Mouse (Mus musculus) regulatory T cell (primary cell): ENCODE results near the gene Pkn2.

ENCODE experiments used
- in situ Hi-C: fragments of 300-600 bp; cut with MboI, MseI; formaldehyde crosslinking; loops from one replicate; pipeline ENCODE4 v1.15.1; 2025; ENCODE audit warnings: high pct_unique_total_duplicates

Gene Pkn2

GRCm38 (mm10) chr3:142834024-142834423 lies 47.8 kb downstream of the Pkn2 start:
- in situ Hi-C loops = no loop called here

- in situ Hi-C loops = no loop called here
Observed at GRCm38 (mm10) chr3:142832910-142833309, 48.9 kb downstream of the Pkn2 start.

- in situ Hi-C loops = no loop called here
Observed at GRCm38 (mm10) chr3:142826449-142827146, 55.2 kb downstream of the Pkn2 start.

- in situ Hi-C loops = no loop called here
Observed at GRCm38 (mm10) chr3:142823606-142824005, 58.2 kb downstream of the Pkn2 start.

- in situ Hi-C loops = no loop called here
Observed at GRCm38 (mm10) chr3:142817506-142817905, 64.3 kb downstream of the Pkn2 start.

GRCm38 (mm10) chr3:142811582-142811981 lies 70.2 kb downstream of the Pkn2 start:
- in situ Hi-C loops = no loop called here

GRCm38 (mm10) chr3:142795587-142795986 lies 86.2 kb downstream of the Pkn2 start:
- in situ Hi-C loops = no loop called here

- in situ Hi-C loops = no loop called here
Observed at GRCm38 (mm10) chr3:142786423-142787072, 95.3 kb downstream of the Pkn2 start.

- in situ Hi-C loops = no loop called here
Observed at GRCm38 (mm10) chr3:142777227-142777626, 104.6 kb downstream of the Pkn2 start.

- in situ Hi-C loops = loop anchor here (25.0 kb wide), 1 partner anchor 1439 kb away; the partner anchor contains the start of gene Lmo4
Observed at GRCm38 (mm10) chr3:142773538-142774191, 108.1 kb downstream of the Pkn2 start.

- in situ Hi-C loops = loop anchor here (25.0 kb wide), 1 partner anchor 1442 kb away; the partner anchor contains the start of gene Lmo4
Observed at GRCm38 (mm10) chr3:142770518-142770917, 111.3 kb downstream of the Pkn2 start.

- in situ Hi-C loops = loop anchor here (25.0 kb wide), 1 partner anchor 1444 kb away; the partner anchor contains the start of gene Lmo4
Observed at GRCm38 (mm10) chr3:142768498-142768897, 113.3 kb downstream of the Pkn2 start.

- in situ Hi-C loops = loop anchor here (25.0 kb wide), 1 partner anchor 1447 kb away; the partner anchor contains the start of gene Lmo4
Observed at GRCm38 (mm10) chr3:142765778-142766165, 116.0 kb downstream of the Pkn2 start.

GRCm38 (mm10) chr3:142764995-142765777 lies 116.6 kb downstream of the Pkn2 start, which contains the start of gene Gtf2b:
Gene Gtf2b, plus strand, starts transcription at chr3:142765045.
- in situ Hi-C loops = loop anchor here (25.0 kb wide), 1 partner anchor 1447 kb away; the partner anchor contains the start of gene Lmo4

GRCm38 (mm10) chr3:142760356-142760755 lies 121.4 kb downstream of the Pkn2 start:
- in situ Hi-C loops = loop anchor here (25.0 kb wide), 1 partner anchor 1452 kb away; the partner anchor contains the start of gene Lmo4

- in situ Hi-C loops = loop anchor here (25.0 kb wide), 1 partner anchor 1454 kb away; the partner anchor contains the start of gene Lmo4
Observed at GRCm38 (mm10) chr3:142758593-142758992, 123.2 kb downstream of the Pkn2 start.

- in situ Hi-C loops = loop anchor here (25.0 kb wide), 1 partner anchor 1454 kb away; the partner anchor contains the start of gene Lmo4
Observed at GRCm38 (mm10) chr3:142757841-142758240, 124.0 kb downstream of the Pkn2 start.

GRCm38 (mm10) chr3:142755132-142755867 lies 126.5 kb downstream of the Pkn2 start:
- in situ Hi-C loops = loop anchor here (25.0 kb wide), 1 partner anchor 1457 kb away; the partner anchor contains the start of gene Lmo4

GRCm38 (mm10) chr3:142749131-142749530 lies 132.7 kb downstream of the Pkn2 start:
- in situ Hi-C loops = no loop called here

- in situ Hi-C loops = no loop called here
Observed at GRCm38 (mm10) chr3:142747673-142748072, 134.1 kb downstream of the Pkn2 start.
